Mouse (Mus musculus) kidney, postnatal 14 days (tissue): ENCODE measurements around the gene Plin3.

ENCODE experiments used
- DNase-seq: peaks from one replicate; pipeline ENCODE4 v3.0.0; 2022; ENCODE audit warnings: mixed read lengths

The Plin3 gene

GRCm38 (mm10) chr17:56298238-56298637 is 5.6 kb upstream of the Plin3 start:
- no peak for DNase-seq

GRCm38 (mm10) chr17:56296201-56296600 is 3.5 kb upstream of the Plin3 start:
- DNase-seq = no peak

GRCm38 (mm10) chr17:56294241-56294640 is 1.6 kb upstream of the Plin3 start:
- DNase-seq = no peak

GRCm38 (mm10) chr17:56293291-56293690 is 618 bp upstream of the Plin3 start:
- no peak for DNase-seq

GRCm38 (mm10) chr17:56291826-56292475 is 722 bp downstream of the Plin3 start:
- no peak for DNase-seq

GRCm38 (mm10) chr17:56291171-56291511 is 1.5 kb downstream of the Plin3 start:
- DNase-seq = peak; percentile 92

GRCm38 (mm10) chr17:56290388-56291170 is 2.1 kb downstream of the Plin3 start:
- peak; percentile 97 for DNase-seq

GRCm38 (mm10) chr17:56289371-56290331 is 3.0 kb downstream of the Plin3 start:
- peak; percentile 69 for DNase-seq

GRCm38 (mm10) chr17:56288866-56289265 is 3.8 kb downstream of the Plin3 start:
- DNase-seq = no peak

GRCm38 (mm10) chr17:56287830-56288229 is 4.8 kb downstream of the Plin3 start:
- DNase-seq = peak; percentile 84

GRCm38 (mm10) chr17:56285995-56286394 is 6.7 kb downstream of the Plin3 start:
- DNase-seq = no peak

- no peak for DNase-seq
Measured at GRCm38 (mm10) chr17:56283316-56283715, 9.4 kb downstream of the Plin3 start.

- no peak for DNase-seq
Measured at GRCm38 (mm10) chr17:56282802-56283201, 9.9 kb downstream of the Plin3 start.

GRCm38 (mm10) chr17:56281193-56281592 is 11.5 kb downstream of the Plin3 start:
- DNase-seq = no peak

GRCm38 (mm10) chr17:56279481-56280155 is 13.1 kb downstream of the Plin3 start:
- DNase-seq = peak; percentile 62

- no peak for DNase-seq
Measured at GRCm38 (mm10) chr17:56278340-56278739, 14.3 kb downstream of the Plin3 start.

- DNase-seq = no peak
Measured at GRCm38 (mm10) chr17:56277567-56277893, 15.1 kb downstream of the Plin3 start.

- peak; percentile 96 for DNase-seq
Measured at GRCm38 (mm10) chr17:56276643-56277566, 15.8 kb downstream of the Plin3 start, which contains the start of gene Ticam1. Gene Ticam1, minus strand, starts transcription at chr17:56276786.

GRCm38 (mm10) chr17:56275842-56276480 is 16.7 kb downstream of the Plin3 start:
- DNase-seq = peak; percentile 74

- DNase-seq = no peak
Measured at GRCm38 (mm10) chr17:56273986-56274385, 18.7 kb downstream of the Plin3 start.

GRCm38 (mm10) chr17:56273482-56273881 is 19.2 kb downstream of the Plin3 start:
- no peak for DNase-seq
